Mouse (Mus musculus) heart, adult 2 months (tissue): ENCODE data around the gene Gjb5.

Source experiments
- CTCF ChIP-seq: fragments of 200-600 bp; IDR thresholded peaks from 2 replicates; pipeline ENCODE4 v1.8.1; 2022; ENCODE audit warnings: antibody characterized with exemption, mild to moderate bottlenecking, moderate library complexity
- POLR2A ChIP-seq: fragments of 200-500 bp; IDR thresholded peaks from 2 replicates; pipeline ENCODE4 v1.6.1; 2011; ENCODE audit warnings: mild to moderate bottlenecking, low read depth, low read length, control low read depth; ENCODE audit not compliant: insufficient read depth

- TF ChIP-seq CTCF (no peak), POLR2A (no peak)
Observed at GRCm38 (mm10) chr4:127402166-127402565, 44.2 kb upstream of the Gjb5 start.
